Mouse (Mus musculus): ENCODE results near the gene Fam118a. TPM values are rescaled to one million over a fixed set of nuclear protein-coding genes. Genes with fewer than 3 reads are reported as not detected.
A peak's percentile ranks its signal among the peaks of the same experiment; 100 is the strongest.

Fam118a gene
- polyA plus RNA-seq, 1 experiment: 24.5 TPM

- Histone ChIP-seq H3K79me3 (ENCODE audit: low read depth) (no peaks in the 10 kb centered on the region), H3K4me3 (ENCODE audit: insufficient read depth, poor library complexity, severe bottlenecking) (no peak overlapping the region), H3ac (ENCODE audit: control insufficient read depth, insufficient read length, low read depth) (no peak overlapping the region), H3K79me2 (ENCODE audit: control insufficient read depth, insufficient read depth) (no peaks in the 10 kb centered on the region), H3K36me3 (ENCODE audit: control insufficient read depth, insufficient read depth) (peaks cover 62% of the 10 kb centered on the region), H3K27me3 (ENCODE audit: control insufficient read depth, insufficient read depth, insufficient read length) (no peaks in the 10 kb centered on the region)
- no peak for TF ChIP-seq CEBPB (IDR thresholded peaks at IDR 0.05; ENCODE audit: low read depth)
- TF ChIP-seq MYOD1 (IDR thresholded peaks at IDR 0.05; ENCODE audit: control insufficient read depth, insufficient read length, low read depth): no peak
- TF ChIP-seq USF1 (IDR thresholded peaks at IDR 0.05; ENCODE audit: low read depth): no peak
- TF ChIP-seq MYOG (IDR thresholded peaks at IDR 0.05; ENCODE audit: control insufficient read depth, extremely low read depth, insufficient read length): no peak
- no peak for TF ChIP-seq CTCF (IDR thresholded peaks at IDR 0.05; ENCODE audit: control insufficient read depth, insufficient read depth, insufficient read length)
- TF ChIP-seq FOSL1 (IDR thresholded peaks at IDR 0.05; ENCODE audit: insufficient read depth, low read length, poor library complexity, severe bottlenecking): no peak
- no peak for TF ChIP-seq MAX (IDR thresholded peaks at IDR 0.05)
Measured at GRCm38 (mm10) chr15:85063421-85063820, 34.7 kb downstream of the Fam118a start.

- Histone ChIP-seq H3K4me3 (ENCODE audit: insufficient read depth, poor library complexity, severe bottlenecking) (no peak overlapping the region), H3K79me2 (ENCODE audit: control insufficient read depth, insufficient read depth) (no peaks in the 10 kb centered on the region), H3K36me3 (ENCODE audit: control insufficient read depth, insufficient read depth) (peaks cover 5% of the 10 kb centered on the region), H3K79me3 (ENCODE audit: low read depth) (no peaks in the 10 kb centered on the region), H3K27me3 (ENCODE audit: control insufficient read depth, insufficient read depth, insufficient read length) (no peaks in the 10 kb centered on the region), H3ac (ENCODE audit: control insufficient read depth, insufficient read length, low read depth) (no peak overlapping the region)
- no peak for TF ChIP-seq MAX (IDR thresholded peaks at IDR 0.05)
- no peak for TF ChIP-seq MYOG (IDR thresholded peaks at IDR 0.05; ENCODE audit: control insufficient read depth, extremely low read depth, insufficient read length)
- TF ChIP-seq CTCF (IDR thresholded peaks at IDR 0.05; ENCODE audit: control insufficient read depth, insufficient read depth, insufficient read length): peak; percentile 52
- no peak for TF ChIP-seq MYOD1 (IDR thresholded peaks at IDR 0.05; ENCODE audit: control insufficient read depth, insufficient read length, low read depth)
- TF ChIP-seq USF1 (IDR thresholded peaks at IDR 0.05; ENCODE audit: low read depth): no peak
- TF ChIP-seq FOSL1 (IDR thresholded peaks at IDR 0.05; ENCODE audit: insufficient read depth, low read length, poor library complexity, severe bottlenecking): no peak
- peak; percentile 0 for TF ChIP-seq CEBPB (IDR thresholded peaks at IDR 0.05; ENCODE audit: low read depth)
Measured at GRCm38 (mm10) chr15:85070561-85070960, 41.8 kb downstream of the Fam118a start.

- TF ChIP-seq FOSL1 (IDR thresholded peaks at IDR 0.05; ENCODE audit: insufficient read depth, low read length, poor library complexity, severe bottlenecking) (no peak), MAX (IDR thresholded peaks at IDR 0.05) (no peak), CEBPB (IDR thresholded peaks at IDR 0.05; ENCODE audit: low read depth) (no peak), CTCF (IDR thresholded peaks at IDR 0.05; ENCODE audit: control insufficient read depth, insufficient read depth, insufficient read length) (no peak), USF1 (IDR thresholded peaks at IDR 0.05; ENCODE audit: low read depth) (no peak), MYOG (IDR thresholded peaks at IDR 0.05; ENCODE audit: control insufficient read depth, extremely low read depth, insufficient read length) (no peak), MYOD1 (IDR thresholded peaks at IDR 0.05; ENCODE audit: control insufficient read depth, insufficient read length, low read depth) (no peak)
- Histone ChIP-seq H3ac (ENCODE audit: control insufficient read depth, insufficient read length, low read depth) (no peak overlapping the region), H3K27me3 (ENCODE audit: control insufficient read depth, insufficient read depth, insufficient read length) (no peaks in the 10 kb centered on the region), H3K79me3 (ENCODE audit: low read depth) (no peaks in the 10 kb centered on the region), H3K79me2 (ENCODE audit: control insufficient read depth, insufficient read depth) (no peaks in the 10 kb centered on the region), H3K36me3 (ENCODE audit: control insufficient read depth, insufficient read depth) (no peaks in the 10 kb centered on the region), H3K4me3 (ENCODE audit: insufficient read depth, poor library complexity, severe bottlenecking) (no peak overlapping the region)
Measured at GRCm38 (mm10) chr15:85072651-85073050, 43.9 kb downstream of the Fam118a start.

- Histone ChIP-seq H3K4me3 (ENCODE audit: insufficient read depth, poor library complexity, severe bottlenecking) (no peak overlapping the region), H3K36me3 (ENCODE audit: control insufficient read depth, insufficient read depth) (no peaks in the 10 kb centered on the region), H3K27me3 (ENCODE audit: control insufficient read depth, insufficient read depth, insufficient read length) (no peaks in the 10 kb centered on the region), H3K79me2 (ENCODE audit: control insufficient read depth, insufficient read depth) (no peaks in the 10 kb centered on the region), H3ac (ENCODE audit: control insufficient read depth, insufficient read length, low read depth) (no peak overlapping the region), H3K79me3 (ENCODE audit: low read depth) (no peaks in the 10 kb centered on the region)
- TF ChIP-seq USF1 (IDR thresholded peaks at IDR 0.05; ENCODE audit: low read depth) (no peak), MYOG (IDR thresholded peaks at IDR 0.05; ENCODE audit: control insufficient read depth, extremely low read depth, insufficient read length) (no peak), FOSL1 (IDR thresholded peaks at IDR 0.05; ENCODE audit: insufficient read depth, low read length, poor library complexity, severe bottlenecking) (no peak), CEBPB (IDR thresholded peaks at IDR 0.05; ENCODE audit: low read depth) (no peak), MYOD1 (IDR thresholded peaks at IDR 0.05; ENCODE audit: control insufficient read depth, insufficient read length, low read depth) (no peak), CTCF (IDR thresholded peaks at IDR 0.05; ENCODE audit: control insufficient read depth, insufficient read depth, insufficient read length) (no peak), MAX (IDR thresholded peaks at IDR 0.05) (no peak)
Measured at GRCm38 (mm10) chr15:85085641-85086040, 56.9 kb downstream of the Fam118a start.

Other genes with a start within 250 kb of the Fam118a start
- gene Phf21b, start 172.9 kb upstream of the Fam118a start, polyA plus RNA-seq (2012; fragmentation: generic; extraction: Trizol): 0.26 TPM
- 0.06 TPM for gene Gm29666, start 108.9 kb upstream of the Fam118a start, polyA plus RNA-seq (2012; fragmentation: generic; extraction: Trizol)
- 54.0 TPM for gene Nup50, start 105.5 kb upstream of the Fam118a start, polyA plus RNA-seq (2012; fragmentation: generic; extraction: Trizol)
- gene 5031439G07Rik, start 40.4 kb upstream of the Fam118a start, polyA plus RNA-seq (2012; fragmentation: generic; extraction: Trizol): 30.4 TPM
- gene Upk3a, start 11.8 kb upstream of the Fam118a start, polyA plus RNA-seq (2012; fragmentation: generic; extraction: Trizol): not detected
- gene Smc1b, start 103.0 kb downstream of the Fam118a start, polyA plus RNA-seq (2012; fragmentation: generic; extraction: Trizol): 0.01 TPM
- gene Ribc2, start 103.1 kb downstream of the Fam118a start, polyA plus RNA-seq (2012; fragmentation: generic; extraction: Trizol): not detected
- 32.4 TPM for gene Fbln1, start 177.0 kb downstream of the Fam118a start, polyA plus RNA-seq (2012; fragmentation: generic; extraction: Trizol)